Mouse (Mus musculus) bone marrow, adult 2 months (tissue): ENCODE results near the gene Ift88. TPM values are rescaled to one million over a fixed set of nuclear protein-coding genes. Genes with fewer than 3 reads are reported as not detected.

Experiments
- H3K27ac ChIP-seq: fragments of 200-500 bp; 2 replicates; pipeline ENCODE4 v1.5.1; 2012; ENCODE audit warnings: low read depth, mild to moderate bottlenecking, control low read depth, inconsistent platforms, low read length; ENCODE audit not compliant: control insufficient read depth, poor library complexity, insufficient read depth
- H3K4me1 ChIP-seq: fragments of 200-500 bp; 2 replicates; pipeline ENCODE4 v1.6.1; 2011; ENCODE audit warnings: low read length; ENCODE audit not compliant: control insufficient read depth, insufficient read depth
- H3K4me3 ChIP-seq: fragments of 200-500 bp; replicated peaks from 2 replicates; pipeline ENCODE3; 2011; ENCODE audit warnings: mild to moderate bottlenecking, low read depth, low read length, control low read depth; ENCODE audit not compliant: control insufficient read depth
- CTCF ChIP-seq: fragments of 200-500 bp; IDR thresholded peaks from 2 replicates; pipeline ENCODE4 v1.5.1; 2011; ENCODE audit warnings: low read length, control low read depth; ENCODE audit not compliant: control insufficient read depth, insufficient read depth
- POLR2A ChIP-seq: fragments of 200-500 bp; IDR thresholded peaks from 2 replicates; pipeline ENCODE4 v1.6.1; 2011; ENCODE audit warnings: low read depth, mild to moderate bottlenecking, control low read depth, low read length, borderline replicate concordance; ENCODE audit not compliant: control insufficient read depth
- WGBS: fragments of 180-500 bp; shearing (Covaris S2); methylation state at CpG from one replicate; pipeline ENCODE4 v1.1.7; 2018; 5-methylcytosine and 5-hydroxymethylcytosine counted together
- polyA plus RNA-seq: library from polyadenylated mRNA; stranded (reverse); fragments of >200 nt; gene quantifications from 2 replicates; pipeline ENCODE4 v1.2.4, GENCODE M21; 2011; ENCODE audit warnings: low replicate concordance; ENCODE audit not compliant: missing spikeins, insufficient read depth, insufficient read length

Ift88 gene
- polyA plus RNA-seq, 1 experiment, result 3.9 TPM

DNA sequence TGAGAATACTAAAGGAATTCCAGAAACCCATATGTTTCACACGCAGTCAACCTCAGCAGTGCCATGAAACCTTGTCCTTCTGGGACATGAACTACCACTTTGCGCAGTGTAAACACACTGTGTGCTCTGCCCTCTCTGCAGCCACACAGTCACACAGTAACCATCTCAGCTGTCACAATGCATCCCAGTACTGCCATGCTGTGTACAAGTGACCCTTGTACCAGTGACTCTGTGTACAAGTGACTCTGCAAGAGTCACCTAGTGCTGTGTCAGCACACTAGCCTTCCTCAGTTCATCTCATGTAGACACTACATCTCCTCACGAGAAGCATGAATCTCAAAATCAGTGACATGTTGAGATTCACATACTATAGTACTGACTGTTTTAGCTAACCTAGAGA lies 108.7 kb downstream of the Ift88 start:
- H3K27ac ChIP-seq, result no peak overlapping the region
- 81% methylated on average over 3 of the region's 3 CpGs for WGBS
- no peaks in the 10 kb centered on the region; the same call in none of the 2 replicates for H3K4me1 ChIP-seq
- no peak for TF ChIP-seq CTCF
- TF ChIP-seq POLR2A, result no peak
- H3K4me3 ChIP-seq, result no peak overlapping the region

GRCm38 (mm10) chr14:57533214-57533613 lies 109.4 kb downstream of the Ift88 start:
- H3K27ac ChIP-seq, result no peak overlapping the region
- WGBS, result 54% methylated on average over 3 of the region's 3 CpGs
- H3K4me3 ChIP-seq, result no peak overlapping the region
- TF ChIP-seq POLR2A, result no peak
- TF ChIP-seq CTCF, result peak; percentile 73
- H3K4me1 ChIP-seq, result peaks cover 2% of the 10 kb centered on the region

DNA sequence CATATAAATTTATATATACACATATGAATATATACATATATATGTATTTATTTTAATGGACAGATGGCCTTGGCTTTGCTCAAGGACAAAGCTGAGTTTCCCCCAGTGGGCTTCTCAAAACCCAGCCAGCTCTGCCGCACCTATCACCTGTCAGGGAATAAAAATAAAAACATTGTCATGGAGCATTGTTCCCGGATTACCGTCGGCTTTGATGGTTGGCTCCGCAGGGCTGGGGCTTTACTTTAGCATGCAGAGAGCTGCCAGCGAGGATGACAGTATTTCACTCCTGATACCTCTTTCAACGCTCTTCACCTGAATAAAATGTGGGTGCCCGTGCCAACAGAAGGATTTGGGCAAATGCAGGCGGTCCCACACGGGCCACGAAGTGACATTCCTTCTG lies 110.0 kb downstream of the Ift88 start:
- Histone ChIP-seq H3K4me3 (no peak overlapping the region), H3K4me1 (peaks cover 6% of the 10 kb centered on the region), H3K27ac (no peak overlapping the region)
- TF ChIP-seq POLR2A, result no peak
- WGBS, result 85% methylated on average over 11 of the region's 11 CpGs

DNA sequence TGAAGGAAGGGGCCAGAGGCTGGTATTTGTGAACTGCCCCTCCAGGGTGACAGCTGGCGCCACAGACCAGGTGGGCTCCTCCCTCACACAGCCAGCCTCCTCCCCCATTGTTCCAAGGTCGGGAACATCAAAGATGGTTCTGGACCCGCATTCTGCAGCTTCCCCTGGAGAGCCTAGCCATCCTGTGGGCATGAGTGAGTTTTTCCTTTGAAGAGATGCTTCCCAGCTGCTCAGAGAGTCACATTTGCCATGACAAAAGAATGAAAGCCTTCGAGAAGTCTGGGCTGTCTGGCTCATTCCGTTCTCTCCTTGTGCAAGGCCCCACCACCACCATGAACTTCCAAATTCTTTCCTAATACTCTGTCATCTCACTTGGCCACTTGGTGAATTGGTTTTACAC lies 110.5 kb downstream of the Ift88 start:
- no peak for TF ChIP-seq CTCF
- no peak for TF ChIP-seq POLR2A
- Histone ChIP-seq H3K4me1 (peaks cover 6% of the 10 kb centered on the region), H3K27ac (no peak overlapping the region), H3K4me3 (no peak overlapping the region)
- 67% methylated on average over 5 of the region's 5 CpGs for WGBS

- H3K4me1 ChIP-seq, result peaks cover 6% of the 10 kb centered on the region
- TF ChIP-seq CTCF (no peak), POLR2A (no peak)
- 49% methylated on average over 8 of the region's 8 CpGs for WGBS
- no peak overlapping the region for H3K4me3 ChIP-seq
- no peak overlapping the region for H3K27ac ChIP-seq
Observed at GRCm38 (mm10) chr14:57534961-57535360, 111.1 kb downstream of the Ift88 start.

DNA sequence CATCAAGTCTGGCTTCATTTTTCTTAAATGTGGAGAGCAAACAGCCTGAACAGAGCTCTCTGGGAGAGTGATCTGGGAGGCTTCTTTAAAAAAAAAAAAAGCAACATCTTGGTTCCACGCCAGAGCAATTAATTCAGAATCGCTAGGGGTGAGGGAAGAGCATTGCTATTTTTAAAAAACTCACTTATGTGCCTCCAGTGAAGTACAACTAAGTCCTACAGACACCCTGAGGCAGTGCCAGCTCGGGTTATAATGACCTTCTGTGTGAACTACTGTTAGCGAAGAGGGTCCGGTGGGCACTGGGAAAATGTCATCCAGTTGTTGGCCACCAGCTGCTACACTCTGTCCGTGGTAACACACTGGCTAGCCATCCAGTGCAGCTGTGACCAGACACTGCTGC lies 111.8 kb downstream of the Ift88 start:
- 55% methylated on average over 6 of the region's 6 CpGs for WGBS
- peaks cover 6% of the 10 kb centered on the region for H3K4me1 ChIP-seq
- H3K4me3 ChIP-seq, result no peak overlapping the region
- no peak overlapping the region for H3K27ac ChIP-seq
- no peak for TF ChIP-seq CTCF
- no peak for TF ChIP-seq POLR2A

- Histone ChIP-seq H3K4me3 (no peak overlapping the region), H3K4me1 (peaks cover 6% of the 10 kb centered on the region), H3K27ac (no peak overlapping the region)
- WGBS, result 71% methylated on average over 9 of the region's 9 CpGs
- TF ChIP-seq POLR2A (no peak), CTCF (no peak)
Observed at GRCm38 (mm10) chr14:57536820-57537219, 113.0 kb downstream of the Ift88 start.

- no peak for TF ChIP-seq CTCF
- H3K4me3 ChIP-seq, result peak overlapping the region; percentile 46
- H3K27ac ChIP-seq, result peak overlapping the region; percentile 39
- 27% methylated on average over 16 of the region's 16 CpGs for WGBS
- H3K4me1 ChIP-seq, result peaks cover 6% of the 10 kb centered on the region
Observed at GRCm38 (mm10) chr14:57537261-57538015, 113.6 kb downstream of the Ift88 start.

DNA sequence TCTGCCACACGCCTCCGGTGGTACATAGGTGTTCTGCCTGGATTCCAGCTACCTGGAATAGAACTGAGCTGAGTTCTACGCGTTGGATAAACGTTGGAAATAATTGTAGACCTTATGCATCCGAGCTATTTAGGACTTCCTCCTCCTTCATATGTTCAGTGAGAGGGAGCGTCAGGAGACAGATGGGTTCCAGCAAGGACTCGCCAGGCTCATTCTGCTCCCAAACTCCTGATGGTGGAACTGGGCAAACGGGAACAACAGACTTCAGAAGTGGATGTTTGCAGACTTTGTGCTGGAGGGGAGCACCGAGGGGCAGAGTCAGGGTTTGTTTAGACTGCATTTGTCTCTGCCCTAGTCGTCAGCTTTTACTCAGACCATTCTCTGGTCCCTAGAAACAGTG lies 116.8 kb downstream of the Ift88 start:
- H3K27ac ChIP-seq, result no peak overlapping the region
- WGBS, result 90% methylated on average over 11 of the region's 11 CpGs
- peaks cover 6% of the 10 kb centered on the region for H3K4me1 ChIP-seq
- no peak for TF ChIP-seq CTCF
- no peak for TF ChIP-seq POLR2A
- H3K4me3 ChIP-seq, result no peak overlapping the region
